Mouse (Mus musculus) T-helper 2 cell (primary cell): ENCODE measurements around the gene Ssxb3.

Experiments used
- in situ Hi-C: fragments of 300-600 bp; cut with MboI, MseI; formaldehyde crosslinking; loops from one replicate; pipeline ENCODE4 v1.15.1; 2025; ENCODE audit warnings: high pct_unique_total_duplicates

Gene Ssxb3

DNA sequence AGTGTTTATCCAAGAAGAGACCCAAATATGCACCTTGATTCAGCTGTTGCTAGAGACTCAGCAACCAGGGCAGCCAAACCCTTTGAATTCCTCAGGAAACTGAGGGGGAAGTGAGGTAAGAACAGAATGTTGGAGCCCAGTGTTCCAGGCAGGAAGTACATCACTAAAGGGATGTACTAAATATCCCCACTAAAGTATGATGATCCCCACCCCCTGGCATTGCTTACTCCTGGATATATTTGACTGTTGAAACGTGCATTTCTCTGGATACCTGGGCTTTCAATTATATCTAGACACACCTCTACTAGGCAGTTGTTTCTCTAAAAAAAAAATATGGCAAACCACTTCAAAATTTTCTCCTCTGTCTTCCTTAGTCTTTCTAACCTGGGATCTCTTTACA, at the start of gene Ssxb3:
Gene Ssxb3 (minus strand): TSS at position 101 of the 400 bp plus-strand sequence.
- in situ Hi-C loops, result loop anchor here (5.0 kb wide), 1 partner anchor 229 kb away; no protein-coding TSS in a partner anchor

DNA sequence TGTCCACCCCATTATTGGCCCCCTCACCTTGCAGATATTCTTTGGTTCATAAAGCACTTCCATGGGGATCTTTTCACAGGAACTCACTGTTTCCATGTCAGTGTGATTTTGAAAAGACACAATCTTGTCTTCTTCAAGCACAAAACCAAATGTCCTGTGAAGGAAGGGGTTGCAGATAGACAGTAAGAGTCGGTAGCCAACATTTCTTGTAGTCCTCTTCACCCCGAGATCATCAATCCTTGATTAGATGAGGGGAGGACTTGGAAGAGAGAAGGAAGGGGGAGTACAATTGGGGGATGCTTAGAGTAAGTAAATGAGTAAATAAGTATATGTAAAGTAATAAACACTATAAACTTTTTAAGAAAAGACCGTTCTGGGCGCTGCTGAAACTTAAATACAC, 43.5 kb downstream of the Ssxb3 start, which contains the start of gene Ssxb6:
Gene Ssxb6 (minus strand): TSS at position 101 of the 400 bp plus-strand sequence.
- in situ Hi-C loops, result loop anchor here (5.0 kb wide), 1 partner anchor 39 kb away; no protein-coding TSS in a partner anchor
